Mouse (Mus musculus): ENCODE measurements around the gene Stard13.

DNA sequence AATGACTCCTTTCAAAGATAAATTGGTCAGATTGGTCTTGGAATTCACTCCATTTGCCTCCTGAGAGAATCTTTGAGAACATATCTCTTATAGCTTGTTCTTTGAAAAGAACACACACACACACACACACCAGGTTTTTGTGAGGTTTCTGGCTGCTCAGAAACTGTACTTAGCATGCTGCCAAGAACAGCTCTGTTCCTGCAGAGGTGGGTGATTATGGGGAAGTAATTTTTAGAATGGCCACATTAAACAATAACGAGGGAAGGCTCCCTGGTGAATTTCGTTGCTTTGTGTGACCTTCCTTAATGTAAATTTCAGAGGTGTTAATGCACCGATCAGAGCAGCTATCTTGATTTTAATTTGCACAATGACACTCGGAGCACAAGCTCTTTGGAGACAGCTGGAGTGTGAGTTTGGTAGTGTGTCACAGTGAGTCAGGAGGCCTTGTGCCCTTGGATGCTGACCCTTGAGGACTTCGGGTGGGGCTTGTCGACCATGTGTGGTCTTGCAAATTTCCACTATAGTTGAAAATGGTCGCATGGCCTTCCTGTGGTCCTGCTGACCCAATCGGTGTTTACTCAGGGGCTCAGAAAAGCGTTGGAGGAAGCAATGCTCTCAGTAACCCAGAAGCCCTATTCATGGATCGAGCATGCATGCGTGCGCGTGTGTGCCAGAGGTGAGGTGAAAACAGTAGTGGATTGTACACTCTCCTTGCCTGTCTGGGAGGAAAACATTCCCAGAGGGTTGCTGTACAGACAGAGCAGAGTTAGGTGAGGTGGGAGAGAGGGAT lies 213.4 kb downstream of the Stard13 start:
- TF ChIP-seq CTCF (IDR thresholded peaks at IDR 0.05; ENCODE audit: extremely low read depth, insufficient read depth, low read length) (no peak), POLR2A (IDR thresholded peaks at IDR 0.05; ENCODE audit: extremely low read depth, insufficient read depth, low read length) (no peak)
